Mouse (Mus musculus) lung, embryonic 14.5 days (tissue): ENCODE data around the gene Cdh4. TPM values are rescaled to one million over a fixed set of nuclear protein-coding genes. Genes with fewer than 3 reads are reported as not detected.
A peak's percentile ranks its signal among the peaks of the same experiment; 100 is the strongest.

Experiments
- ATAC-seq: fragments of 200-750 bp; cut with Nextera tagmentation; 2 replicates; pipeline ENCODE4 v1.8.0; 2017; ENCODE audit warnings: mild to moderate bottlenecking, moderate TSS enrichment, moderate library complexity; ENCODE audit not compliant: insufficient read depth
- DNase-seq: peaks from one replicate; pipeline ENCODE4 v3.0.0-alpha.2; 2015
- H3K27ac ChIP-seq: fragments of 300-500 bp; sonication (generic); 2 replicates; pipeline ENCODE4 v1.5.1; 2014; ENCODE audit warnings: low read depth, mild to moderate bottlenecking, moderate library complexity
- H3K27me3 ChIP-seq: fragments of 300-500 bp; sonication (generic); 2 replicates; pipeline ENCODE4 v1.6.1; 2014; ENCODE audit warnings: low read length, control low read depth; ENCODE audit not compliant: insufficient read depth
- H3K36me3 ChIP-seq: fragments of 300-500 bp; sonication (generic); 2 replicates; pipeline ENCODE4 v1.6.1; 2014; ENCODE audit warnings: control low read depth; ENCODE audit not compliant: insufficient read depth
- H3K4me1 ChIP-seq: fragments of 300-500 bp; sonication (generic); 2 replicates; pipeline ENCODE4 v1.6.1; 2014; ENCODE audit warnings: antibody characterized with exemption, control low read depth; ENCODE audit not compliant: insufficient read depth
- H3K4me2 ChIP-seq: fragments of 300-500 bp; sonication (generic); 2 replicates; pipeline ENCODE4 v1.6.1; 2014; ENCODE audit warnings: mild to moderate bottlenecking
- H3K4me3 ChIP-seq: fragments of 300-500 bp; sonication (generic); 2 replicates; pipeline ENCODE4 v1.5.1; 2014; ENCODE audit warnings: low read depth, low read length
- H3K9ac ChIP-seq: fragments of 300-500 bp; sonication (generic); 2 replicates; pipeline ENCODE4 v1.6.1; 2014
- H3K9me3 ChIP-seq: fragments of 300-500 bp; sonication (generic); 2 replicates; pipeline ENCODE4 v1.6.1; 2016; ENCODE audit warnings: low read depth, low read length, control low read depth
- CTCF ChIP-seq: IDR thresholded peaks from 2 replicates; pipeline ENCODE4 v1.5.1; 2016; ENCODE audit warnings: antibody characterized with exemption, low read depth
- WGBS: fragments of 180-500 bp; shearing (Covaris S2); extraction: QIAGEN DNeasy Blood & Tissue Kit; methylation state at CpG from one replicate; pipeline ENCODE4 v1.1.7; 2014; 5-methylcytosine and 5-hydroxymethylcytosine counted together
- polyA plus RNA-seq: library from polyadenylated mRNA; unstranded; fragments of >200 nt; fragmentation: Nextera tagmentation; extraction: Ambion mirVana; gene quantifications from 2 replicates; pipeline ENCODE4 v1.2.1, GENCODE M21; 2014

Gene Cdh4
- polyA plus RNA-seq, 1 experiment from 2014 or later = 4.9 TPM

DNA sequence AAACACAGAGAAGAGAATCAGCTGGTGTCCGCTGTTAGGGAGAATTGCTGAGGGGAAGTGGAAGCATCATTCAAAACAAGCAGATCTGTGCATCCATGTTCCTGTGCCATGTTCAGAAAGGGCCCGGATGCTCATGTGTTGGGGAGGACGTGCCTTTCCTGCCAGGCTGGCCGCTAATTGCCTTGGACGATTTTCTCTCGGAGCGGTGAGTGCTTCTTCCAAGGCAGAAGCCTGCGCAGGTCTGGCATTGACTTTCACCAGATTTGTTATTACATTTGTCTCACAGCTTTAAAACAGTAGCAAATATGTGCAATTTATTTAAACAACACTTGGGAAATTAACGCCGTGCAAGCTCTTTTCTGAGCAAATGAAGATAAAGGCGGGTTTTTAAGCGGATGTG, 353.2 kb downstream of the Cdh4 start:
- no peak for TF ChIP-seq CTCF
- Histone ChIP-seq H3K9me3 (no peaks in the 10 kb centered on the region), H3K27ac (no peak overlapping the region), H3K27me3 (no peaks in the 10 kb centered on the region), H3K4me2 (no peak overlapping the region), H3K9ac (no peak overlapping the region), H3K4me1 (no peaks in the 10 kb centered on the region), H3K36me3 (no peaks in the 10 kb centered on the region), H3K4me3 (no peak overlapping the region)
- DNase-seq (no peak), ATAC-seq (no peak)
- 72% methylated on average over 12 of the region's 12 CpGs for WGBS

DNA sequence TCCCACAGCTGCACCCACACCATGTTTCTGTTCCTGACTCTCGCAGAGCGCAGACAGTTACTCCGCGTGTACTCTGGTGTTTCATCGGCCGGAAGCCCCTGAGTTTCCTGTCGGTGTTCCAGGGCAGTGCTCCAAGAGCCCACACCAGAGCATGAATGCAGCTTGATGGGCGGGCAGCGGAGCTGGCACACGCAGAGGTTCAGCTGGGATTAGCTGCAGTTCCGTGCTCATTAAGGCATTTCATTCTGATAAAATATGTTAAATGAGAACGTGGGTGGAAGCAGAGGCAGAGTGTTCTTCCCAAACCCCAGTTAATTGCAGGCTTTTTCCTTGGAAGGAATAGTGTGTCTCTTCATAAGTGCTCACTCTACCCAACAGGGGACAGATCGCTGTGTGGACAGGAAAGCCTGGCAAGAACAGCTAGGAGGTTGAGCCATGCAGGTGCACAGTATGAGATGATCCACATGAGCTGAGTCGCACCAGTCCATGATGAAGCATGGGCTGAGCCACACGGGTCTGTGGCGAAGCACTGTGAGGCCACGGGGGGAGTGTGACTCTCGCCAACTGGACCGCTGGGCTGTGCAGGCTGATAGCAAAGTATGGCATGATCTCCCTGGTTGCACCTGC, 357.8 kb downstream of the Cdh4 start:
- Histone ChIP-seq H3K4me3 (no peak overlapping the region), H3K4me2 (no peak overlapping the region), H3K27ac (no peak overlapping the region), H3K4me1 (no peaks in the 10 kb centered on the region), H3K27me3 (no peaks in the 10 kb centered on the region), H3K36me3 (no peaks in the 10 kb centered on the region), H3K9ac (no peak overlapping the region), H3K9me3 (no peaks in the 10 kb centered on the region)
- ATAC-seq = no peak
- DNase-seq = peak; percentile 16
- no peak for TF ChIP-seq CTCF
- WGBS = 79% methylated on average over 19 of the region's 19 CpGs

DNA sequence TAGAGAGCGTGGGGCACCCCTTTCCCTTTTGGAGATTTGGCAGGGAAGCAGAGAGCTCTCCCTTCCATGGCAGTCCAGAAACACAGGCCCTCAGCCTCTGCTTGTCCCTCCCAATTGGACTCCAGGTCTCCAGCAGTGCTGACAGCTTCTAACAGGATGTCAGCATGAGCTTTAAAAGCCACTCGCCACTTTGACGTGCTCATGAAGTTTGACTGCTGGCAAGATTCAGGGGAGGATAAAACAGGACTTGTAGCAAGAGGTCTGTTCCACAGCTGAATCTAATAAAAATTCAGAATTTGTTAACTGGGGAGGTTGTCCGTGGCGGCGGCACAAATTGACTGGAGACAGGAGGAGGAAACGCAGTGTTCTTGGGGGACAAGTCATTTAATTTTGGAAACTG, 358.8 kb downstream of the Cdh4 start:
- Histone ChIP-seq H3K9ac (no peak overlapping the region), H3K4me2 (no peak overlapping the region), H3K27me3 (no peaks in the 10 kb centered on the region), H3K27ac (no peak overlapping the region), H3K9me3 (no peaks in the 10 kb centered on the region), H3K4me1 (no peaks in the 10 kb centered on the region), H3K4me3 (no peak overlapping the region), H3K36me3 (no peaks in the 10 kb centered on the region)
- ATAC-seq (no peak), DNase-seq (no peak)
- TF ChIP-seq CTCF = no peak
- 72% methylated on average over 7 of the region's 7 CpGs for WGBS

DNA sequence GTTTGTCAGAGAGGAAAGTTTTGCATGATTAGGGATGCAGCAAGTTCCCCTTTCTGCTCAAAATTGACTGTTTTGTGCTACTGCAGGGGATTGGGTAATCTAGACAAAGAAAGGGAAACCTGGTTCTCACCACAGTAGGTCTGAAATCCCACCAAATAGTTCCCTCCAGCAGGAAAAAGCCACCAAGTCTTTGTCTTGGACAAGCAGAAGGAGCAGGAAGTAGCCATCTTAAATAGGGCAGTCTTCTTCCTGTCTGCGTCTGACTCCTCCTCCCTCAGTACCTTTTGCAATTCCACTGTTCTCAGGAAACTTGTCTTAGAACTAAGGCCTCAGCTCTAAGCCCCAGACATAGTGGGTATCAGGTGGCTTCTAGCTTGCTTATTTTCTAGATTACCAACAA, 360.2 kb downstream of the Cdh4 start:
- ATAC-seq (no peak), DNase-seq (no peak)
- Histone ChIP-seq H3K36me3 (no peaks in the 10 kb centered on the region), H3K27ac (no peak overlapping the region), H3K4me3 (no peak overlapping the region), H3K9me3 (no peaks in the 10 kb centered on the region), H3K9ac (no peak overlapping the region), H3K4me1 (no peaks in the 10 kb centered on the region), H3K4me2 (no peak overlapping the region), H3K27me3 (no peaks in the 10 kb centered on the region)
- 86% methylated on average over 1 of the region's 1 CpGs for WGBS
- TF ChIP-seq CTCF = no peak

DNA sequence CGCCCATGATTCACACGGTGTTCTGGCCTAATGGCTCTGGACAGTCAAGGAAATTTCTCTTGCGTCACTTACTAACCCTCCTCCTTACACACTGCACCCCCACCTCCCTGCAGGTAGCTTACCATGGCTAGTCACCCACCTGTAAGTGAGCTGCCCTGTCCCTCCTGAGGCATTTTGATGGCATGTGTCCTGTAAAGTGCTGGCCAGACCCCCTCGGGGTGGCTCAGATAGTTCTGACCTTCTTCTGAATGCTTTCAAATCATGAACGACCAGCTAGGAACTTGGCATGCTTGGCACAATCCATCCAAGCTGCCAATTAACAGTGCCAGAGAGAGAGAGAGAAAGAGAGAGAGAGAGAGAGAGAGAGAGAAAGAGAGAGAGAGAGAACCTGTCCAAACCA, 368.9 kb downstream of the Cdh4 start:
- 79% methylated on average over 5 of the region's 5 CpGs for WGBS
- H3K27me3 ChIP-seq = no peaks in the 10 kb centered on the region
- ATAC-seq (no peak), DNase-seq (no peak)
- no peak for TF ChIP-seq CTCF
- H3K9me3 ChIP-seq = no peaks in the 10 kb centered on the region
- no peak overlapping the region for H3K4me2 ChIP-seq
- H3K36me3 ChIP-seq = no peaks in the 10 kb centered on the region
- H3K4me3 ChIP-seq = no peak overlapping the region
- no peak overlapping the region for H3K9ac ChIP-seq
- H3K4me1 ChIP-seq = no peaks in the 10 kb centered on the region
- no peak overlapping the region for H3K27ac ChIP-seq

DNA sequence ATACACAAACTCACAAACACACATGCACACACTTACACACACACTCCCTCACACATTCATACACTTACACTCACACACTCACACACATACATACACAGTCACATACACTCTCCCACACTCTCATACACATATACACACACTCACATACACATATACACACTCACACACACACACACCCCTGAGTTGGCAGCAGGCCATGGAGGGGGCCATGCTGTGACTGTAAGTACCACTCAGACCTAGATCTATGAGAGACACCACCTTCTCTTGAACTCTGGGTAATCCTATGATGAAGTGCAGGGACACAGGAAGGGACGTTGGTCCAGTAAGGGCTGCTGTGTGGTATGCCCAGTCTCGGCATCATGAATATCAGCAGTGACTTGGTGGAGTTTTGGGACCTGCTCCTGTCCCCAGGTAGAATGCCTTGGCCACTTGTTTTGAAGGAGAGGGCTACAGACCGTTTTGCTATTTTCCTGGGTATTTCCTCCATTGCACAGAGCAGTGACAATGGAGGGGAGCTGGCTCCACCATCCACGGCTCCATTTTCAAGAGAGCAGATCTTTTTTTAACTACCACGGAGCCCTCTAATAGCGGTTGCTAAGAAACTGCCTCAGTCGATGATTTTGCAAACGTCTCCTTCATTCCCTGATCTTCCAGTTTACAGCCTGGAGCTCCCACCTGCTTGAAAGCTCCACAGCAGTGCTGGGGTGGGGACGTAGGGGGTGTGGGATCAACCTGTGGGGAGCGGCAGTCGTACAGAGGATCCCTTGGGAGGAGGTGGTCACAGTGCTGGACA, 371.0 kb downstream of the Cdh4 start:
- H3K27me3 ChIP-seq = no peaks in the 10 kb centered on the region
- H3K27ac ChIP-seq = no peak overlapping the region
- H3K4me3 ChIP-seq = no peak overlapping the region
- no peaks in the 10 kb centered on the region for H3K4me1 ChIP-seq
- no peaks in the 10 kb centered on the region for H3K9me3 ChIP-seq
- TF ChIP-seq CTCF = no peak
- H3K36me3 ChIP-seq = no peaks in the 10 kb centered on the region
- H3K4me2 ChIP-seq = no peak overlapping the region
- H3K9ac ChIP-seq = no peak overlapping the region
- no peak for DNase-seq
- no peak for ATAC-seq
- WGBS = 54% methylated on average over 11 of the region's 11 CpGs

DNA sequence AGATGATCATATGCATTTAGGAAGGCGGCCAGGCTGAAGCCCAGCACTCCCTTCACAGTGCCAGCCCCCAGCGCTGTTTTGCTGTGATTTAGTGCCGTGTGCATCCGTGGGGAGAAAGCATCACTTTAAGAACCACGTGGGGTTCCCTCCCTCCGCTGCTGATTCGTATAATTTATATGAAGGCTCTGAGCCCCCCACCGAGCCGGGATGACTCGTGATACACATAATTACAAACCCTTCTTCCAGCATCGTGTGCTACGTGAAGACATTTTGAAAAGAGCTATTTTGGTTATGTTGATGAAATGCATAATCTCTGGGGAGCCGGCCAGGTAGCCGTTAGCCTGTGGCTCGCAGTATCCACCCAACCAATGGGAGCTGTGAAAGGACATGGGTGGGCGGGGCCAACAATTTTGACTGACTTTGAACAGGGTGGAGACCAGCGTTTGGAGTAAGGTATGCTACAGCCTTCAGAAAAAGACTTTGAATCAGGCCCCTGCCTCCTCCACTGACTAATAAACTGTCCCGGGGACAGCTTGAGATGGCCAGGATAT, 382.6 kb downstream of the Cdh4 start:
- H3K27me3 ChIP-seq = no peaks in the 10 kb centered on the region
- no peak overlapping the region for H3K27ac ChIP-seq
- peak; percentile 45; the same call in 1 of the 2 replicates for ATAC-seq
- no peak overlapping the region for H3K4me2 ChIP-seq
- no peaks in the 10 kb centered on the region for H3K36me3 ChIP-seq
- no peaks in the 10 kb centered on the region for H3K9me3 ChIP-seq
- peak; percentile 14 for DNase-seq
- no peaks in the 10 kb centered on the region for H3K4me1 ChIP-seq
- H3K4me3 ChIP-seq = no peak overlapping the region
- H3K9ac ChIP-seq = no peak overlapping the region
- WGBS = 35% methylated on average over 18 of the region's 18 CpGs
- TF ChIP-seq CTCF = no peak
